Mouse (Mus musculus): ENCODE measurements at regions not wholly inside any gene's neighbourhood (a gene's known extent, or its start where the extent isn't known, plus 50 kb on each side); places are given as distances from the start of the nearest gene placed in this dataset.

DNA sequence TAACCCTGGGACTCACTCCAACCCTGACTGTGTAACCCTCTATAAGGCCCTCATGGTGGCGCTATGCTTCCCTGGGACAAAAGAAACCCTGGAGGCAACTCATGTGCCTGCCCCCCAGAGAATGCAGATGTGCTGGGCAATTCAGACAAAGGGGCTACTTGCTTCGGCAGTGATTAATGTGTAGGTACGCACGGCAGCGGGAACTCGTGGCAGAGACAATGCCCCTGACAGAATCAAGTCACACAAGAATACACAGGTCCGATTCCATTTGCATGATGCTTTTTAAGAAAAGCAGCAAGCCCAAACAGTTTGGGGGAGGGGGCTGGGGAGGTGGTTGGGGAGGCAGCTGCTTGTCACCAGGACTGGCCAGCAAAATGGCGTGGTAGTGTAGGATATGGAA is 116.9 kb downstream of the Plxna1 start:
- TF ChIP-seq POLR2A (IDR thresholded peaks at IDR 0.05; ENCODE audit: low read depth, low read length) (no peak), CTCF (IDR thresholded peaks at IDR 0.05; ENCODE audit: extremely low read depth, insufficient read depth, insufficient read length, insufficient replicate concordance) (no peak)

Data from spleen, adult 2 months (tissue).